Mouse (Mus musculus): ENCODE measurements around the gene Gm13089.
"Not testable (repeated sequence)": the region's sequence is repeated elsewhere in the genome, so short reads cannot be mapped to it uniquely, and the experiment has no call there.

The Gm13089 gene

DNA sequence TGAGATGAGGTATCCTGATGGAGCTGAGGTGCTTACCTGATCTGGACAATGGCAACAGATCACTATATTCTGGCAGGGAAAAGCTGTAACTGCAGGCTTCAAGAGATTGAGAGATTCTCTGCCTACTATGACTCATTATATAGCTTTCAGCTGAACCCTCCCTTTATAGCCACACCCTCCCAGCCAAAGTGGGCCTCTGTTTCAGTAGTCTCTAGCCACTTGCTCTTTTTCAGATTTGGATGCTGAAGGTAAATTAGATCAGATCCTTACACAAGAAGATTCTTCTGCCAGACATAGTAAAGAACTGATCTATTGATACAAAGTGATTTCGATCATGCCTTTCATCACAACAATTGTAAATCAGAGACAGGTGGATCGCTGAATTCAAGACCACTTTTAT, at the start of gene Gm13089:
Gene Gm13089, minus strand, starts transcription at position 101 of the 400 bp plus-strand sequence.
- DNase-seq (ENCODE audit: low read depth, low spot score) = no peak

DNA sequence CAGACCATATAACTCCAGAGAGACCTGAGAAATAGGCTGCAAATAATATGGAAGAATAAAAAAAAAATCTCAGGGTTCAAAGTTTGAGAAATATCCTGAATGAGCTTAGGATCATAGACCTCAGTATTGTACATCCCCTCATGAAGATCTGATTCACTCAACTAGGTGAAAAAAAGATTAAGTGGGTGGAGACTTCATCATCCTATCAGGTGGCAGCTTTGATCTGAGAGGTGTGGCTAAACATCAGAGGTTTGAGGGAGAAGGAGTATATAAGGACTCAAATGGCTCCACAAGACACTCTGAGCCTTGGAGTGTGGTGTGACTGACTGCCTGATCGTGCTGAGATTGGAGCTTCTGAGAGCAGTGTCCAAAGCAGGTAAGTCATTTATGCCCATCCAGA, 16.6 kb upstream of the Gm13089 start, which contains the start of gene Gm13078:
Gene Gm13078, plus strand, starts transcription at position 301 of the 400 bp plus-strand sequence.
- peak; percentile 8 for DNase-seq (ENCODE audit: low read depth, low spot score)

DNA sequence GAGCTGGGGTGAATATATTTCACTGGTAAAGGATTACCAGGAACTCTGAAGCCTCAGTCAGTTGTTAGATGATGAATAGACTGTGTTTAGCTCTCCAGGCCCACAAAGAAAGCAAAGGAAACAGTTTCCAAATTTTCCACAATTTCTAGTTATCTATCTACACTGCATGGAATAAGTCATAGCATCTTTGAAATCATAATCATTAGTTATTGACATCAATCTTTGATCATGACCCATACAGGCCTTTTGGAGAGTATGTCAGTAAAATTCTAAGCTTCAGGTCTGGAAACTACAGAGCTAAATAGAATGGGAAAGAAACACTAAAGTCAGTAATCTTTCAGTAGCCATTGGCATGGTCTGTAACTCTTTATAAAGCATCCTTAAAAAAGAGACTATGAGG, 45.4 kb downstream of the Gm13089 start, which contains the start of gene Gm13088:
Gene Gm13088, minus strand, starts transcription at position 101 of the 400 bp plus-strand sequence.
- not testable (repeated sequence) for DNase-seq (ENCODE audit: low read depth, low spot score)
